Mouse (Mus musculus) forebrain, embryonic 10.5 days (tissue): ENCODE measurements at regions not wholly inside any gene's neighbourhood (a gene's known extent, or its start where the extent isn't known, plus 50 kb on each side); places are given as distances from the start of the nearest gene placed in this dataset.

Experiments
- DNase-seq: peaks from one replicate; pipeline ENCODE4 v3.0.0-alpha.2; 2017; ENCODE audit warnings: low spot score; ENCODE audit errors: extremely low spot score
- H3K27ac ChIP-seq: fragments of 300-500 bp; sonication (generic); 2 replicates; pipeline ENCODE4 v1.5.1; 2016; ENCODE audit warnings: mild to moderate bottlenecking
- H3K27me3 ChIP-seq: fragments of 300-500 bp; sonication (generic); 2 replicates; pipeline ENCODE4 v1.6.1; 2016; ENCODE audit warnings: mild to moderate bottlenecking; ENCODE audit not compliant: poor library complexity, severe bottlenecking
- H3K36me3 ChIP-seq: fragments of 300-500 bp; sonication (generic); replicated peaks from 2 replicates; pipeline ENCODE4 v1.6.1; 2016; ENCODE audit warnings: mild to moderate bottlenecking, moderate library complexity
- H3K4me1 ChIP-seq: fragments of 300-500 bp; sonication (generic); 2 replicates; pipeline ENCODE4 v1.6.1; 2016
- H3K4me3 ChIP-seq: fragments of 300-500 bp; sonication (generic); 2 replicates; pipeline ENCODE4 v1.5.1; 2016; ENCODE audit warnings: mild to moderate bottlenecking, moderate library complexity
- H3K9me3 ChIP-seq: fragments of 300-500 bp; sonication (generic); 2 replicates; pipeline ENCODE4 v1.6.1; 2016; ENCODE audit warnings: mild to moderate bottlenecking, moderate library complexity
- whole genome bisulfite sequencing: fragments of 180-500 bp; shearing (Covaris S2); methylation state at CpG from one replicate; pipeline ENCODE4 v1.1.7; 2016; 5-methylcytosine and 5-hydroxymethylcytosine counted together

DNA sequence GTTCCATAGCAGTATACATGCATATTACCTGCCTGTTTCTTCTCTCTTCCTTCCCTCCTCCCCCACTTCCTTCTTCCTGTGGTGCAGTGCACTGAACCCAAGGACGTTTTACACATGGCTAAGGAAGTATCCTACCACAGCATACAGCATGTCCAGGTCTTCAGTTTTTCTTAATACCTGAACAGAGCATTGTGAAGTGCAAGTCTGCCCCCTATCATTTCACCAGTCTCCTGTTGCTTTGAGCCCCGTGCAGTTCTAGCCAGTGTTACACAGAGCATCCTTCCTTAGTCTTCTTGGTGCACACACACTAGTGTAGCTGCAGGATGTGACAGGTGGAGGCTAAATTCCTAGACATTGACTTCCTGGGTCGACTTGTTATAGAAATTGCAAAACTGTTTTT is 53.7 kb upstream of the Foxb1 start:
- Histone ChIP-seq H3K36me3 (no peaks in the 10 kb centered on the region), H3K9me3 (no peaks in the 10 kb centered on the region), H3K4me1 (0 out of 2 replicates have a peak, but pooled peaks cover 2% of the 10 kb centered on the region), H3K27me3 (no peaks in the 10 kb centered on the region), H3K27ac (no peak overlapping the region), H3K4me3 (no peak overlapping the region)
- DNase-seq, result no peak
- 64% methylated on average over 3 of the region's 3 CpGs for WGBS

DNA sequence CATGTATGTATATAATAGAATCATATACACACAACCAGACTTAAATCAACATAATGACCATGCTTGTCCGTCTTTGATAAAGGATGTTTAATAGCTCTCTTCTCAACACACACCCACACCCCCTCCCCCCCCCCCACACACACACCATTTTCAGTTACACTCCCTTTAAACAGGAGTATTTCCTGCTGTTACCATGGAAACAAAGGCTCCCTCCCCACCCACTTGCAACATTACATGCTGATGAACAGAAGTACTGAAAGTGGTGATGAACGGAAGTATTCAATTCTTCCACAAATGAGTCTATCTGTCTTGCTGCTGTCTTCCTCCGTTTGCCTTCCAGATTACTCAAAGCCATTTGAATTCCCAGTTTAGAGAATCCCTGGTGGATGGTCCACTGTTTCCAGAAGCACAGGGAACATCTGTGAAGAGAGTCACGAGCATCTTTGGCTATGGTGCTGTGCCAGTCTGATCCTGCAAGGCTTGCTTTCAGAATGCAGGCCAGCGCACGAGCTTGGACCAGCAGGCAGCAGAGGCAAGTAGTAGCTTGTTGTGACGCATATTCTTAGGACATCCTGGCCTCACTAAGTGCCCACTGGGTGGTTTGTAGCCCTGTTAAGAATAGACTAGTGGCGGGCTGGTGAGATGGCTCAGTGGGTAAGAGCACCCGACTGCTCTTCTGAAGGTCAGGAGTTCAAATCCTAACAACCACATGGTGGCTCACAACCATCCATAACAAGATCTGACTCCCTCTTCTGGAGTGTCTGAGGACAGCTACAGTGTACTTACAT is 62.6 kb upstream of the Foxb1 start:
- H3K27me3 ChIP-seq, result peaks cover 37% of the 10 kb centered on the region; the same call in 1 of the 2 replicates
- no peak overlapping the region for H3K4me3 ChIP-seq
- no peaks in the 10 kb centered on the region for H3K36me3 ChIP-seq
- DNase-seq, result no peak
- H3K4me1 ChIP-seq, result peaks cover 3% of the 10 kb centered on the region; the same call in 1 of the 2 replicates
- H3K9me3 ChIP-seq, result no peaks in the 10 kb centered on the region
- no peak overlapping the region for H3K27ac ChIP-seq
- 86% methylated on average over 9 of the region's 9 CpGs for WGBS

DNA sequence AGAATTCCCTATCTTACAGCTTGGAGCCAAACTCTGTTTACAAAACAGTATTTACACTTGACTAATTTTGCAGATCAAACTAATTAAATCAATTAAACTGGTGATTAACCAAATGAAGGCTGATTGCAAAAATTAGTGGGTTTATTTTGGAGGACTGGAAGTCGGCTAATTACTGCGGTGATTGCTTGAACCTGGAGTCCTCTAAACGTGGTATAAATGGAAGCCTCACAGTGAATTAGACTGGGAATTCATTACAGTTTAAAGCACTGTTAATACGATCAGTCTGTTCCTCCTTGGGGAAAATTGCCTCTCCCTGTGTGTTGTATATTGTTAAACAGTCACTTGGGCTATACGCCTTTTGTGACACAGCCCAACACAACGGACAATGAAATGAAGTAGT is 67.7 kb upstream of the Foxb1 start:
- Histone ChIP-seq H3K27ac (no peak overlapping the region), H3K27me3 (peaks cover 52% of the 10 kb centered on the region; the same call in 1 of the 2 replicates), H3K4me1 (peaks cover 9% of the 10 kb centered on the region; the same call in 1 of the 2 replicates), H3K9me3 (no peaks in the 10 kb centered on the region), H3K36me3 (no peaks in the 10 kb centered on the region), H3K4me3 (no peak overlapping the region)
- WGBS, result 72% methylated on average over 6 of the region's 6 CpGs
- no peak for DNase-seq

DNA sequence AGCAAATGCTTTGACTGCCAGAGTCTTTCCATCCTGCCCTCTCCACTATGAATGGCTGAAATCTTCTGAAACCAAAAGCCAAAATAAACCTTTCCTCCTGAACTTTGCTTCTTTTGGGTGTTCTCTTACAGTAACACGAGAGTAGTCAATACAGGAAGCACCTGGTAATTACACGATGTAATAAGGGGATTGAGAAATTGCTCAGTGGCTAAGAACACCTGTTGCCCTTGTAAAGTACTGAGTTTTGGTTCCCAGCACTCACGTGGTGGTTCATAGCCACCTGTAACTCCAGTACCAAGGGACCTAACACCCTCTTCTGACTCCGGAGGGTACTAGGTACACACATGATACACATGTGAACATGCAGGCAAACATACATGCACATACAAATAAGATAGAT is 74.7 kb upstream of the Foxb1 start:
- Histone ChIP-seq H3K4me1 (no peaks in the 10 kb centered on the region), H3K27me3 (peaks cover 53% of the 10 kb centered on the region; the same call in 1 of the 2 replicates), H3K27ac (no peak overlapping the region), H3K4me3 (no peak overlapping the region), H3K36me3 (no peaks in the 10 kb centered on the region), H3K9me3 (no peaks in the 10 kb centered on the region)
- DNase-seq, result no peak
- WGBS, result 80% methylated on average over 4 of the region's 4 CpGs

DNA sequence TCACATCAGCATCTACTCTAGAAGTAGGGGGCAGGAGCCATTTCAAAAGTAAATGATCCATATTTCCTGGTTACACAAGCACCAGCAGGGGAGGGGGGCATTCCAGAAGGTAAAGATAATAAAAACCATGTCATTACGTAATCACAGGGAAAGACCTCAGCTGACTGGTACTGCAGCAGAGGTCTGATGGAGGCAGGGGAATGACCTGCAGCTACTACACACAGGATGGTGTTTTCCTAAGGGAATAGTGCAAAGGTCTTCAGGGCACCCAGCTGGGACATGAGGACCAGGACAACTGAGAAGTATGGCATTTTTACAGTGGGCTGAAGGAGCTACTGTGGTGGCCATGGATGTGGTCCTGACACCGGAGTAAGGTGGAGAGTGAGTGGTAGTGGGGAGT is 78.5 kb upstream of the Foxb1 start:
- Histone ChIP-seq H3K27ac (no peak overlapping the region), H3K9me3 (no peaks in the 10 kb centered on the region), H3K27me3 (peaks cover 70% of the 10 kb centered on the region; the same call in 1 of the 2 replicates), H3K36me3 (no peaks in the 10 kb centered on the region), H3K4me1 (no peaks in the 10 kb centered on the region), H3K4me3 (no peak overlapping the region)
- 89% methylated on average over 2 of the region's 2 CpGs for WGBS
- DNase-seq, result no peak

DNA sequence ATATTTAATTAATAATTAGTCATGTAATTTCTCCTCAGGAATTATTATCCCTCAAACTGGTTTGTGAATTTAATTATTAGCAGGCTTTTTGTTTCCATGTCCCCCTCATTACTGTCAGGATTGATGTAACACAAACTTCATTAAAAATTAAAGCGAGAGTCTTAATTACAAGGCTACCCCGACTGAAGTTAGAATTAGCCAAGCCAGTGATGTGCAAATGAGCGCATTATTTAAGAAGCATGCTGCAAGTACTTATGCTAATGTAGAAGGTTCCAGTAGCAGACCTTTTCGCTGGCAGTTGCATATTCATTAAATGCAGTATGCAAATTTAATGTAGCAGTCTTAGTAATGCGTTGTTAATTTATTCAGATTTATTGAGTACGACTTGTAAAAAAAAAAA is 84.0 kb upstream of the Foxb1 start:
- 69% methylated on average over 6 of the region's 6 CpGs for WGBS
- H3K9me3 ChIP-seq, result peaks cover 18% of the 10 kb centered on the region; the same call in 1 of the 2 replicates
- peaks cover 6% of the 10 kb centered on the region for H3K4me1 ChIP-seq
- no peak for DNase-seq
- no peak overlapping the region for H3K27ac ChIP-seq
- H3K4me3 ChIP-seq, result no peak overlapping the region
- H3K27me3 ChIP-seq, result peaks cover 59% of the 10 kb centered on the region; the same call in 1 of the 2 replicates
- H3K36me3 ChIP-seq, result no peaks in the 10 kb centered on the region

DNA sequence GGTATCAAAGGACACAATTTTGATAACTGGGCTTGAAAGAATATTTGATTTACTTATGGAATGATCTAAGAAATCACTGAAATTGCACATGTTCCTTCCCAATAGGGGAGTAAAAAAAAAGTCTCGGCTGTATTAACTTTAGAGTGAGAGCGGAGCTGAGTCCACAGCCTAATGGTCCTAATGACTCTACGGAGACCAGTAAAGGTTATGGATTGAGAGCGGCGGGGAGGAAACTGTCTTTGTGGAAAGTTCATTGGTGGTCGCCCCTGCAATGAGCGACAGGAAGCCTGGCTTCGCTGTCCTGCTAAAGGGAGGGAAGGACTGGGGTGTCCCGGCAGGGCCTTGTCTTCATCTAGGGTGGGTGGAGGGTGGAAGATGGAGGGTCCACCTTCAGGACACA is 84.5 kb upstream of the Foxb1 start:
- Histone ChIP-seq H3K9me3 (peaks cover 21% of the 10 kb centered on the region; the same call in 1 of the 2 replicates), H3K4me1 (peaks cover 6% of the 10 kb centered on the region), H3K27me3 (peaks cover 54% of the 10 kb centered on the region; the same call in 1 of the 2 replicates), H3K4me3 (no peak overlapping the region), H3K36me3 (no peaks in the 10 kb centered on the region), H3K27ac (no peak overlapping the region)
- DNase-seq, result no peak
- 69% methylated on average over 9 of the region's 9 CpGs for WGBS

DNA sequence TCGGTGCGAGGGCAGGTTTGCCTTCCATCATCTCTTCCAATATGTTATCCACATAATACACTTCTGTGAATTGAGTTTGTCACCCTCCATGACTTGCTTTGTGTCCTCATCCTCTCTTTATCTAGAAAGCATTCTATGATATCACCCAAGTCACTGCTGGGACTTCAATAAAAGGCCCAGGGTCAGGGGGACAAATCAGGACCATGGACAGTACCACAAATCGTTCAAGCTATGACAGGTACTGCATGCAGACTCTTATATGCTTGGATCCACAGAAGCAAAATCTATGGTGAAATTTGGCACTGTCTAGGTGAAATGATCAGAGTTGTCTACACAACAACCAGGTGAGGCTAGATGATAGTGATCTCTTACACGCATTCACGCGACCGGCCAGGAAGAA is 95.9 kb upstream of the Foxb1 start:
- Histone ChIP-seq H3K9me3 (no peaks in the 10 kb centered on the region), H3K27me3 (no peaks in the 10 kb centered on the region), H3K36me3 (no peaks in the 10 kb centered on the region), H3K27ac (no peak overlapping the region), H3K4me3 (no peak overlapping the region), H3K4me1 (no peaks in the 10 kb centered on the region)
- DNase-seq, result peak; percentile 32
- 90% methylated on average over 7 of the region's 7 CpGs for WGBS

DNA sequence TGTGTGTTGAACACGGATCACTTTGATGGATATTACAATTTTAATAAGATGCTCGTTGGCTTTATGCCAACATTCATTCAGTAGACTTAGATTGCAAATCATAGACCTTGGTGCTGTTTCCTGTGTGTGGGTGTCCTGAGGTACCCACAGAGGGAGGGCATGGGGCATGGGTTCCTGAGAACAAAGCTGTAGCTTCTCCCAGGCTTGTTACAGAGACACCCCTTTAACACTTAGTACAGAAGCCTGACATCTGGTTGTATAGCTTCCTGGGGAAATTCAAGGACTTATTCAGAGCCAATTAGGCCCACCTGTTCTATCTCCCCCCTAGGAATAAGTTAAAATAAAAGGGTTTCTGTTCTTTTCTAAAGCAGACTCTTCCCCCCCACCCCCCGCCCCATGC is 97.9 kb upstream of the Foxb1 start:
- H3K9me3 ChIP-seq, result no peaks in the 10 kb centered on the region
- 87% methylated on average over 3 of the region's 3 CpGs for WGBS
- DNase-seq, result no peak
- no peaks in the 10 kb centered on the region for H3K4me1 ChIP-seq
- H3K27ac ChIP-seq, result no peak overlapping the region
- H3K27me3 ChIP-seq, result no peaks in the 10 kb centered on the region
- H3K4me3 ChIP-seq, result no peak overlapping the region
- no peaks in the 10 kb centered on the region for H3K36me3 ChIP-seq

DNA sequence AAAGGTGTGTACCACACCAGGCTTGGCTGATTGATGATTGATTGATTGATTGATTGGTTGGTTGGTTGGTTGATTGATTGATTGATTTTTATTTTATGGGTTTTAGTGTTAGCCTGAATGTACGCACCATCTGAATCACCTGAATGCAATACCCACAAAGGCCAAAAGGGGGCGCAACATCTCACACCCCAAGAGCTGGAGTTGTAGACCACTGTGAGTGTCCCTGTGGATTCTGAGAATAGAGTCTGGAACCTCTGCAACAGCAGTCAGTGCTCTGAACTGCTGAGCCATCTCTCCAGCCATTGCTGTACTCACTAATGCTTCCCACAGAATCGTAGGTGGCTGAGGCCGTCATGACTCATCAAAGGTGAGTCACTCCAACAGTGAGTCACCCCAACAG is 109.4 kb upstream of the Foxb1 start:
- Histone ChIP-seq H3K27ac (no peak overlapping the region), H3K4me3 (no peak overlapping the region)
- 89% methylated on average over 4 of the region's 4 CpGs for WGBS

DNA sequence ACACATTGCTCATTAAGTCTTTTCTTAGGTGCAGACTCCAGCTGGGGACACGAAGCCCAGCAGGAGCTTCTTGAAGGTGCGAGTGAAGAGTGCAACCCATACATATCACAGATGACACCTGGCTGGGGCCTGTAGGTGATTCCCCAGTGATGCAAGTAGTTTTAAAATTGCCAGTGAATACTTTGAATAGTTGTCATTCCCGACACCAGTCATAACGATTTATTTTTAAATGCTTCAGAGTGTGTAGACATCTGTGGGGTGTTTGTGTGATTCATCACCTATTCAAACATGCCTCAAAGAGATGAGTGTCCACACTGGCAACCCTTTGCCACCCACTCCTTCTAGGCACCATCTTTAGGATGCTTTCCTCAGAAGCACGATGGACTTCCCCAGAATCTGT is 102.9 kb upstream of the Bnip2 start:
- Histone ChIP-seq H3K4me3 (no peak overlapping the region), H3K27me3 (0 out of 2 replicates have a peak, but pooled peaks cover 3% of the 10 kb centered on the region), H3K9me3 (no peaks in the 10 kb centered on the region), H3K27ac (no peak overlapping the region), H3K36me3 (no peaks in the 10 kb centered on the region), H3K4me1 (no peaks in the 10 kb centered on the region)
- WGBS, result 86% methylated on average over 5 of the region's 5 CpGs
- DNase-seq, result no peak

More for the DNA sequence above, 109.4 kb upstream of the Foxb1 start:
- DNase-seq, result no peak
- Histone ChIP-seq H3K27me3 (no peaks in the 10 kb centered on the region), H3K4me1 (peaks cover 17% of the 10 kb centered on the region), H3K9me3 (no peaks in the 10 kb centered on the region), H3K36me3 (no peaks in the 10 kb centered on the region)

DNA sequence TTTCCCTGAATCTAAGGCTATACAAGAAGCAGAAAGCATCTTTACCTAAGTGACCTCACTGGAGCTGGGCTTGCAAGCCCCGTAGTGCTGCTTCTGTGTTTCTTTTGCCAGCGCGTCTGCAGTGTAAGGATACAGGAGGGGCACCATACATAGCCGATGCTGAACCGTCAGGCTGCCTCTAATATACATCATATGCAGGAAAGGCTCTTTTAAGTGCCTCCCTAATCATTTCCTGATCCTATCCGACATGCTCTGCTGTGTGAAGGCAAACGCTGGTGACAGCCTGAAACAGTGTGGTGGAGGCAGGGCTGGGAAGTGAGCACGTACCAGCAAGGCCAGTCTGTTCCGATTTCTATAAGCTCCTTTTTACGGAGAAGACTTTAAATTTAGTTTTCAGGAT is 91.2 kb upstream of the Bnip2 start:
- H3K9me3 ChIP-seq, result no peaks in the 10 kb centered on the region
- H3K27me3 ChIP-seq, result peaks cover 20% of the 10 kb centered on the region; the same call in 1 of the 2 replicates
- WGBS, result 72% methylated on average over 10 of the region's 10 CpGs
- DNase-seq, result no peak
- peaks cover 17% of the 10 kb centered on the region for H3K4me1 ChIP-seq
- H3K36me3 ChIP-seq, result no peaks in the 10 kb centered on the region
- no peak overlapping the region for H3K4me3 ChIP-seq
- H3K27ac ChIP-seq, result no peak overlapping the region

DNA sequence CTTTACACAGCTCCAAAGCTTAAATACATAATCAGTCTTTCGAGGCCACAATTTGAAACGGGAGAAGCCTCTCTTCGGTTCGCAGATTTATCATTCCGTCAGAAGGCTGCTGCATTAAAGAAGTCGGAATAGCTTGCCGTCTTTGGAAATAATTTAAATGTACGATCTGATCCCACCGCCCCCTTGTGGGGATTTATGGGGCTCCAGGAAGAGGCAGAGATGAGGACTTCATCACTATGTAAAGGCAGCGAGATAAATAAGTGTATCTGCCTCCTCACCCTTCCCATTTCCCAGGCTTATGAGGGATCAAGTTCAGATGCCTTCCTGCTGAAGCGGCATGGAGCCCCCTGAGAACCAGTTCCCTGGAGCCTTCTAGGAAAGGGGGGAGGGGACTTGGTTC is 89.9 kb upstream of the Bnip2 start:
- WGBS, result 40% methylated on average over 11 of the region's 11 CpGs
- DNase-seq, result peak; percentile 41
- Histone ChIP-seq H3K27ac (no peak overlapping the region), H3K36me3 (no peaks in the 10 kb centered on the region), H3K27me3 (peaks cover 20% of the 10 kb centered on the region; the same call in 1 of the 2 replicates), H3K4me1 (peaks cover 17% of the 10 kb centered on the region), H3K4me3 (no peak overlapping the region), H3K9me3 (no peaks in the 10 kb centered on the region)
